Mouse (Mus musculus): ENCODE measurements around the gene Scfd2. TPM values are rescaled to one million over a fixed set of nuclear protein-coding genes. Genes with fewer than 3 reads are reported as not detected.
A peak's percentile ranks its signal among the peaks of the same experiment; 100 is the strongest.

Scfd2 gene
- polyA plus RNA-seq, 1 experiment from 2014 or later, result 21.6 TPM

- WGBS, result 46% methylated on average over 2 of the region's 2 CpGs
- H3K36me3 ChIP-seq, result peaks cover 4% of the 10 kb centered on the region; the same call in 1 of the 2 replicates
- H3K9me3 ChIP-seq, result no peaks in the 10 kb centered on the region
- no peak overlapping the region for H3K9ac ChIP-seq
- no peak overlapping the region for H3K27ac ChIP-seq
- peaks cover 30% of the 10 kb centered on the region for H3K4me1 ChIP-seq
- 0 out of 2 replicates have a peak, but pooled peaks cover 3% of the 10 kb centered on the region for H3K27me3 ChIP-seq (replicated peaks)
- no peak for ATAC-seq (ENCODE audit: low FRiP score, low read depth)
- H3K4me3 ChIP-seq, result no peak overlapping the region
- no peak overlapping the region for H3K4me2 ChIP-seq (replicated peaks)
Measured at GRCm38 (mm10) chr5:74193008-74193407, 338.6 kb downstream of the Scfd2 start.

DNA sequence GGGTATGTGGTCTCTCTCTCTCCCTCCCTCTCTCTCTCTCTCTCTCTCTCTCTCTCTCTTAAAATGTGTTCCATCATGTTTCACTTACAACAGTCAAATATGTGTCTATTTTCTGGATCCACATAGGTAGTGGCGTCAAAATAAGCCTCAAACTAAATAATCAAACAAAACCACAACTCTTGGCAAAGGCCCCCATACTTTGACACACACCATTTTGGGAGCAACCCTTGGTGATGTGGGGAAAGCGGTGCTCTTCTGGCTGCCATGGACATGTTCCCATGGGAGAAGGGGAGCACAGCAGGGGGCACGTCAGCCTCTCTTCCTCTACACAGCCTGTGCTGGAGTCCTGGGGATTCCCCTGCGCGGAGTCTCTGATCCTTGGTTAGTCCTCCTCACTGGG lies 340.6 kb downstream of the Scfd2 start:
- H3K4me3 ChIP-seq, result no peak overlapping the region

GRCm38 (mm10) chr5:74190161-74190491 lies 341.4 kb downstream of the Scfd2 start:
- ATAC-seq (ENCODE audit: low FRiP score, low read depth), result no peak
- Histone ChIP-seq H3K4me1 (peaks cover 16% of the 10 kb centered on the region), H3K9ac (no peak overlapping the region), H3K4me3 (no peak overlapping the region), H3K36me3 (no peaks in the 10 kb centered on the region), H3K27me3 (replicated peaks) (0 out of 2 replicates have a peak, but pooled peaks cover 3% of the 10 kb centered on the region), H3K9me3 (no peaks in the 10 kb centered on the region), H3K4me2 (replicated peaks) (no peak overlapping the region), H3K27ac (no peak overlapping the region)
- 57% methylated on average over 9 of the region's 9 CpGs for WGBS

More for the DNA sequence above, 340.6 kb downstream of the Scfd2 start:
- H3K36me3 ChIP-seq, result no peaks in the 10 kb centered on the region
- ATAC-seq (ENCODE audit: low FRiP score, low read depth), result no peak
- no peak overlapping the region for H3K27ac ChIP-seq
- 0 out of 2 replicates have a peak, but pooled peaks cover 3% of the 10 kb centered on the region for H3K27me3 ChIP-seq (replicated peaks)
- no peaks in the 10 kb centered on the region for H3K9me3 ChIP-seq
- 84% methylated on average over 5 of the region's 5 CpGs for WGBS
- H3K4me2 ChIP-seq (replicated peaks), result no peak overlapping the region
- peaks cover 16% of the 10 kb centered on the region for H3K4me1 ChIP-seq
- H3K9ac ChIP-seq, result no peak overlapping the region

- 0 out of 2 replicates have a peak, but pooled peaks cover 3% of the 10 kb centered on the region for H3K27me3 ChIP-seq (replicated peaks)
- no peaks in the 10 kb centered on the region for H3K9me3 ChIP-seq
- no peak overlapping the region for H3K4me2 ChIP-seq (replicated peaks)
- 62% methylated on average over 9 of the region's 9 CpGs for WGBS
- H3K9ac ChIP-seq, result no peak overlapping the region
- no peak overlapping the region for H3K4me3 ChIP-seq
- ATAC-seq (ENCODE audit: low FRiP score, low read depth), result no peak
- H3K36me3 ChIP-seq, result no peaks in the 10 kb centered on the region
- peaks cover 13% of the 10 kb centered on the region for H3K4me1 ChIP-seq
- H3K27ac ChIP-seq, result no peak overlapping the region
Measured at GRCm38 (mm10) chr5:74189484-74190160, 341.9 kb downstream of the Scfd2 start.

DNA sequence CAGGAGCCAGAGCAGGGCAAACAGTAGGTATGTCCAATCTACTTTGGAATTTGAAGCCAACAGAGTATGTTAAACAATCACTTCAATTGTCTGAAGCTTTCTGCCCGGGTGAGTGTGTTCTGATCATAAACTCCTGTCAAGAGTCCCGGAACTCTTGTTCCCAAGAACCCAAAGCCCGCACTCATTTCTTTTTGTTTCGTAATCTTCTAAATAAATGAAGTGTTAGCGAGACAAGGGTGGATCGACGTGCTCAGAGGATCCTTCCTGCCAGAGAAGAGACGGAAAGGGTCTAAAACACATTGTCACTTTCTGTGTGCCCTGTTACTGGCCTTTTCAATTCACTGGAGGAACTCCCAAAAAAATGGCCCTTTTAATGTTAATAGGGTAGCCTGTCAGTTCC lies 342.7 kb downstream of the Scfd2 start:
- 77% methylated on average over 8 of the region's 8 CpGs for WGBS

GRCm38 (mm10) chr5:74188076-74188475 lies 343.5 kb downstream of the Scfd2 start:
- Histone ChIP-seq H3K4me3 (no peak overlapping the region), H3K4me1 (no peaks in the 10 kb centered on the region), H3K9me3 (no peaks in the 10 kb centered on the region), H3K27ac (no peak overlapping the region), H3K9ac (no peak overlapping the region), H3K36me3 (no peaks in the 10 kb centered on the region), H3K27me3 (replicated peaks) (0 out of 2 replicates have a peak, but pooled peaks cover 3% of the 10 kb centered on the region), H3K4me2 (replicated peaks) (no peak overlapping the region)
- ATAC-seq (ENCODE audit: low FRiP score, low read depth), result no peak
- 94% methylated on average over 12 of the region's 12 CpGs for WGBS

More for the DNA sequence above, 342.7 kb downstream of the Scfd2 start:
- no peak overlapping the region for H3K4me2 ChIP-seq (replicated peaks)
- H3K4me3 ChIP-seq, result no peak overlapping the region
- no peak overlapping the region for H3K27ac ChIP-seq
- H3K9me3 ChIP-seq, result no peaks in the 10 kb centered on the region
- H3K36me3 ChIP-seq, result no peaks in the 10 kb centered on the region
- no peak overlapping the region for H3K9ac ChIP-seq
- 0 out of 2 replicates have a peak, but pooled peaks cover 3% of the 10 kb centered on the region for H3K27me3 ChIP-seq (replicated peaks)
- H3K4me1 ChIP-seq, result peaks cover 5% of the 10 kb centered on the region
- ATAC-seq (ENCODE audit: low FRiP score, low read depth), result no peak

DNA sequence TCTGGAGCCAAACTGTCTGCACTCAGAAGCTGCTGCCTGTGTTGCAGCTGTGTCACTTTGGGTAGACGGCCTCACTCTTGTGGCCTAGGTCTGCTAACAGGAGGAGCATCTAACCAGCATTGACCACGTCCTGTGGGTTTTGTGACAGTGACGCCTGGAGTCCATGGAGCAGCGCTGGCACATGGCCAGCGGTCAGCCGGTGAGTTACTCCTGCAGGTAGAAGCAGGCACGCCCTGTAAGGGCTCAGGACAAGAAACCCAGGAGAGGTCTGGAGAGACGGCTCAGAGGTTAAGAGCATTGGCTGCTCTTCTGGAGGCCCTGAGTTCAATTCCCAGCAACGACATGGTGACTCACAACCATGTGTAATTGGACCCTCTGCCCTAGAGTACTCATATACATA lies 347.0 kb downstream of the Scfd2 start:
- WGBS, result 85% methylated on average over 9 of the region's 9 CpGs
- H3K27me3 ChIP-seq (replicated peaks), result no peaks in the 10 kb centered on the region
- H3K9ac ChIP-seq, result no peak overlapping the region
- H3K4me1 ChIP-seq, result peaks cover under 1% of the 10 kb centered on the region; the same call in 1 of the 2 replicates
- H3K9me3 ChIP-seq, result no peaks in the 10 kb centered on the region
- no peaks in the 10 kb centered on the region for H3K36me3 ChIP-seq
- ATAC-seq (ENCODE audit: low FRiP score, low read depth), result no peak
- no peak overlapping the region for H3K4me3 ChIP-seq
- no peak overlapping the region for H3K27ac ChIP-seq
- no peak overlapping the region for H3K4me2 ChIP-seq (replicated peaks)

- ATAC-seq (ENCODE audit: low FRiP score, low read depth), result no peak
- no peak overlapping the region for H3K9ac ChIP-seq
- H3K9me3 ChIP-seq, result no peaks in the 10 kb centered on the region
- H3K4me1 ChIP-seq, result peaks cover 4% of the 10 kb centered on the region; the same call in 1 of the 2 replicates
- no peaks in the 10 kb centered on the region for H3K27me3 ChIP-seq (replicated peaks)
- WGBS, result 58% methylated on average over 10 of the region's 10 CpGs
- no peak overlapping the region for H3K4me3 ChIP-seq
- H3K36me3 ChIP-seq, result no peaks in the 10 kb centered on the region
- no peak overlapping the region for H3K4me2 ChIP-seq (replicated peaks)
- no peak overlapping the region for H3K27ac ChIP-seq
Measured at GRCm38 (mm10) chr5:74183118-74183517, 348.4 kb downstream of the Scfd2 start.

DNA sequence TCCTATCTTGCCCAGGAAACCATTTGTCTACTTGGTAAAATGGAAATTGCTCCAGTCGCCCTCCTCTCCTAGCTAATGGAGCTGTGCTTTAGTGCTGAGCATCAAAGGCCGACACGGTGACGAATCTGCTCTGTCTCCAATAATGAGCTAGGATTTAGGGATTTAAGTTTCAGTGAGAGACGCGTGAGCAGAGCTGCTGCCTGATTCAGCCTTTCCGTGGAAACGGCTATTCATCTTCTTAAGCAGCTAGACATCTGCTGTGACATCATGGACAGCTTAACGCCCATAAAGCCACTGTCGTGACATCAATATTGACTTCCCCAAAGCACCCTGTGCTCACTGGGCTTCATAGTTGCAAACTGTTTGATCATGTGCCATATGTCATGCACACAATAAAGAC lies 351.3 kb downstream of the Scfd2 start:
- no peak overlapping the region for H3K9ac ChIP-seq
- no peaks in the 10 kb centered on the region for H3K27me3 ChIP-seq (replicated peaks)
- peaks cover 10% of the 10 kb centered on the region; the same call in 1 of the 2 replicates for H3K4me1 ChIP-seq
- no peak for ATAC-seq (ENCODE audit: low FRiP score, low read depth)
- no peak overlapping the region for H3K4me3 ChIP-seq
- WGBS, result 17% methylated on average over 10 of the region's 10 CpGs
- no peaks in the 10 kb centered on the region for H3K9me3 ChIP-seq
- H3K36me3 ChIP-seq, result no peaks in the 10 kb centered on the region
- H3K27ac ChIP-seq, result no peak overlapping the region
- no peak overlapping the region for H3K4me2 ChIP-seq (replicated peaks)

GRCm38 (mm10) chr5:74175526-74176270 lies 355.9 kb downstream of the Scfd2 start:
- Histone ChIP-seq H3K9ac (no peak overlapping the region), H3K9me3 (no peaks in the 10 kb centered on the region), H3K4me1 (peaks cover 13% of the 10 kb centered on the region), H3K4me3 (no peak overlapping the region), H3K27me3 (replicated peaks) (no peaks in the 10 kb centered on the region), H3K4me2 (replicated peaks) (no peak overlapping the region), H3K36me3 (no peaks in the 10 kb centered on the region), H3K27ac (0 out of 2 replicates have a peak overlapping the region, but pooled peaks have one; percentile 33)
- 56% methylated on average over 14 of the region's 14 CpGs for WGBS
- no peak for ATAC-seq (ENCODE audit: low FRiP score, low read depth)

GRCm38 (mm10) chr5:74173162-74173844 lies 358.3 kb downstream of the Scfd2 start:
- Histone ChIP-seq H3K4me1 (peaks cover 9% of the 10 kb centered on the region; the same call in 1 of the 2 replicates), H3K9me3 (no peaks in the 10 kb centered on the region), H3K36me3 (no peaks in the 10 kb centered on the region), H3K27ac (no peak overlapping the region), H3K27me3 (replicated peaks) (no peaks in the 10 kb centered on the region), H3K4me3 (no peak overlapping the region), H3K4me2 (replicated peaks) (no peak overlapping the region), H3K9ac (no peak overlapping the region)
- 82% methylated on average over 18 of the region's 18 CpGs for WGBS
- ATAC-seq (ENCODE audit: low FRiP score, low read depth), result no peak

- WGBS, result 77% methylated on average over 12 of the region's 12 CpGs
- no peaks in the 10 kb centered on the region for H3K27me3 ChIP-seq (replicated peaks)
- ATAC-seq (ENCODE audit: low FRiP score, low read depth), result no peak
Measured at GRCm38 (mm10) chr5:74172208-74172607, 359.4 kb downstream of the Scfd2 start.

More at GRCm38 (mm10) chr5:74172208-74172607, 359.4 kb downstream of the Scfd2 start:
- H3K4me3 ChIP-seq, result no peak overlapping the region
- no peak overlapping the region for H3K4me2 ChIP-seq (replicated peaks)
- H3K27ac ChIP-seq, result no peak overlapping the region
- peaks cover 9% of the 10 kb centered on the region; the same call in 1 of the 2 replicates for H3K4me1 ChIP-seq
- H3K9me3 ChIP-seq, result no peaks in the 10 kb centered on the region
- no peaks in the 10 kb centered on the region for H3K36me3 ChIP-seq
- H3K9ac ChIP-seq, result no peak overlapping the region

Data from neural tube, embryonic 12.5 days (tissue).